ENCODE assay signal across 8 mouse cellular contexts in the genomic region with DNA sequence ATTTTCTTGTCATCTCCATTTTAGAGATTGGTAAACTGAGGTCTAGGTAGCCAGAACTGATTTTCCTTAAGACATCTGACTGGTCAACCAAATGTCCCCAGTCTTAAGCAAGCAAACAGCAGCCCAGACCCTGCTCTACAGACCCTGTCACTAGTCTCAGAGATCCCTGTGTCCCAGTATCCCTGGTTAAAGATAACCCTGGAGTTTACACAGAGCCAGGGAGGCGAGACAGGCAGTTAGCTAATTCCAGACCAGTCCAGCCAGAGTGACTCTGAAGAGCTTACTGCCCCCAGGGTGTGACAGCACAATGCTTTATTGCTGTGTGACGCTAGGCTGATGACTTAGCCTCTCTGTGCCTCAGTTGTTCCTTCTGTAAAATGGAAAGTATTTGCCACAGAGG. TPM values are rescaled to one million over a fixed set of nuclear protein-coding genes. Genes with fewer than 3 reads are reported as not detected.
DNase-seq lines count a peak whose midpoint lies in the region; ATAC-seq and TF ChIP-seq lines count a peak whose summit lies in the region.

TSS of gene Fxyd1 (minus strand) at position 129 of the 400 bp plus-strand sequence.

- no peak for ATAC-seq in intestine, postnatal 0 days
- no peak for ATAC-seq in stomach, embryonic 15.5 days (ENCODE audit: insufficient read depth, low FRiP score, low read depth)

- no peak within 1 kb of the TSS for H3K4me3 ChIP-seq in intestine, postnatal 0 days (ENCODE audit: low read depth, low read length)
- no peak within 1 kb of the TSS for H3K4me3 ChIP-seq in stomach, embryonic 15.5 days (replicated peaks)

- H3K9me3 ChIP-seq in intestine, postnatal 0 days (ENCODE audit: control insufficient read depth): no peaks in the 10 kb centered on the region
- no peaks in the 10 kb centered on the region for H3K9me3 ChIP-seq in stomach, embryonic 15.5 days

- WGBS in intestine, postnatal 0 days: 58% methylated on average over 2 of the region's 2 CpGs
- WGBS in stomach, embryonic 15.5 days: 84% methylated on average over 2 of the region's 2 CpGs

- H3K4me1 ChIP-seq in intestine, postnatal 0 days (replicated peaks; ENCODE audit: control insufficient read depth, insufficient read depth, low read length): no peaks in the 10 kb centered on the region
- H3K4me1 ChIP-seq in stomach, embryonic 15.5 days: peaks cover 33% of the 10 kb centered on the region

- no peak within 1 kb of the TSS for H3K9ac ChIP-seq in intestine, postnatal 0 days (ENCODE audit: low read depth, low read length)
- 0 out of 2 replicates have a peak within 1 kb of the TSS, but pooled peaks have one; percentile 2 for H3K9ac ChIP-seq in stomach, embryonic 15.5 days

- intact Hi-C loops in gastrocnemius, postnatal 36 days (cut with DNase I): no loop called here

- DNase-seq in heart, adult 18-20 months: no peak
- no peak for DNase-seq in heart, adult 9 months (ENCODE audit: low spot score in 2 of 2)
- DNase-seq in adrenal gland, adult 8-10 months: no peak
- DNase-seq in gastrocnemius, postnatal 36 days: no peak
- DNase-seq in right cerebral cortex, postnatal 25 days: no peak
- no peak for DNase-seq in ovary, adult 18-20 months (ENCODE audit: low spot score)

- H3K27me3 ChIP-seq in intestine, postnatal 0 days (replicated peaks; ENCODE audit: control insufficient read depth, insufficient read depth, low read length): peaks cover 17% of the 10 kb centered on the region
- H3K27me3 ChIP-seq in stomach, embryonic 15.5 days (replicated peaks): peaks cover 9% of the 10 kb centered on the region

- H3K4me2 ChIP-seq in intestine, postnatal 0 days (replicated peaks; ENCODE audit: low read depth): no peak within 1 kb of the TSS
- no peak within 1 kb of the TSS for H3K4me2 ChIP-seq in stomach, embryonic 15.5 days

- TF ChIP-seq CTCF in intestine, postnatal 0 days (IDR thresholded peaks at IDR 0.05; ENCODE audit: low read depth): no peak

- no peak within 1 kb of the TSS for H3K27ac ChIP-seq in intestine, postnatal 0 days (ENCODE audit: low read depth, low read length)
- H3K27ac ChIP-seq in stomach, embryonic 15.5 days: peak within 1 kb of the TSS; percentile 57

- no peaks in the 10 kb centered on the region for H3K36me3 ChIP-seq in intestine, postnatal 0 days (ENCODE audit: control insufficient read depth, insufficient read depth)
- H3K36me3 ChIP-seq in stomach, embryonic 15.5 days: no peaks in the 10 kb centered on the region

RNA-seq across cellular contexts. Expression of gene Fxyd1, which starts in this region (rescaled TPM):
- 100 to 1,000 TPM; 861 to 937 TPM for total RNA-seq in heart, adult 18-20 months (2021)
- total RNA-seq in adrenal gland, adult 8-10 months (2022): 100 to 1,000 TPM; 110 to 212 (median 163) TPM
- total RNA-seq in gastrocnemius, postnatal 36 days (2021): 1,000 to 10,000 TPM in 1 of 2 experiments, 100 to 1,000 TPM in 1; 991 to 1,156 TPM
- 78.9 and 83.1 TPM in 2 replicates for polyA plus RNA-seq in intestine, postnatal 0 days (2015; fragmentation: Nextera tagmentation; extraction: Ambion mirVana)
- polyA plus RNA-seq in stomach, embryonic 15.5 days (2015; fragmentation: Nextera tagmentation; extraction: Ambion mirVana): 89.3 and 110 TPM in 2 replicates

Comparison
In these comparisons a context has a peak if more than half of its experiments do, and no peak if none do; other contexts are left out.
1. RNA of gene Fxyd1 (total RNA-seq): 991 to 1,156 TPM in gastrocnemius, postnatal 36 days and 861 to 937 TPM in heart, adult 18-20 months; 110 to 212 TPM in adrenal gland, adult 8-10 months; every median in the first group is over 4 times any median in the second.